8 mouse cellular contexts compared by ENCODE assay signal in genomic region chr10:94515583-94515982, GRCm38 (mm10).
DNase-seq lines count a peak whose midpoint lies in the region; ATAC-seq and TF ChIP-seq lines count a peak whose summit lies in the region.

No protein-coding gene starts in this region.

- peaks cover 20% of the 10 kb centered on the region for H3K4me1 ChIP-seq in heart, postnatal 0 days (ENCODE audit: control insufficient read depth, insufficient read depth)
- peaks cover 15 to 24% of the 10 kb centered on the region in 2 experiments for H3K4me1 ChIP-seq in MEL (ENCODE audit: control insufficient read depth in 1 of 2, insufficient read depth in 2 of 2, low read length in 2 of 2)
- H3K4me1 ChIP-seq in hindbrain, embryonic 10.5 days (replicated peaks), result peaks cover 45% of the 10 kb centered on the region
- peaks cover 35% of the 10 kb centered on the region for H3K4me1 ChIP-seq in midbrain, embryonic 10.5 days

- H3K36me3 ChIP-seq in heart, postnatal 0 days (replicated peaks; ENCODE audit: control insufficient read depth, insufficient read depth, low read length), result no peaks in the 10 kb centered on the region
- H3K36me3 ChIP-seq in MEL (ENCODE audit: control insufficient read depth in 1 of 2, insufficient read depth in 2 of 2, low read length in 2 of 2), result peaks cover 0 to 9% of the 10 kb centered on the region in 2 experiments; a peak in 2 of 4 replicates
- H3K36me3 ChIP-seq in hindbrain, embryonic 10.5 days, result no peaks in the 10 kb centered on the region
- H3K36me3 ChIP-seq in midbrain, embryonic 10.5 days, result no peaks in the 10 kb centered on the region

- H3K9me3 ChIP-seq in heart, postnatal 0 days (replicated peaks; ENCODE audit: control insufficient read depth, low read length), result no peaks in the 10 kb centered on the region
- no peaks in the 10 kb centered on the region for H3K9me3 ChIP-seq in MEL (replicated peaks; ENCODE audit: insufficient read depth, low read length)
- H3K9me3 ChIP-seq in hindbrain, embryonic 10.5 days, result no peaks in the 10 kb centered on the region
- no peaks in the 10 kb centered on the region for H3K9me3 ChIP-seq in midbrain, embryonic 10.5 days (replicated peaks)

- no peak for TF ChIP-seq RAD21 in MEL (IDR thresholded peaks at IDR 0.05; ENCODE audit: low read depth, low read length)

- DNase-seq in heart, postnatal 0 days (ENCODE audit: low spot score), result peak; percentile 12
- DNase-seq in heart, adult 18-20 months, result no peak
- DNase-seq in MEL (ENCODE audit: low read depth, low spot score), result no peak
- no peak for DNase-seq in hindbrain, embryonic 10.5 days (ENCODE audit: low spot score)
- DNase-seq in midbrain, embryonic 10.5 days (ENCODE audit: low spot score), result no peak
- DNase-seq in left cerebral cortex, adult 8-10 months (ENCODE audit: low spot score in 2 of 2), result no peak
- DNase-seq in layer of hippocampus, postnatal 10 days (ENCODE audit: low spot score in 2 of 2), result no peak
- no peak for DNase-seq in adrenal gland, adult (ENCODE audit: inconsistent age in 2 of 2, low spot score in 1 of 2)

- TF ChIP-seq EP300 in heart, postnatal 0 days (IDR thresholded peaks at IDR 0.05; ENCODE audit: low read depth), result no peak
- no peak for TF ChIP-seq EP300 in MEL (IDR thresholded peaks at IDR 0.05; ENCODE audit: low read depth in 1 of 2, low read length in 2 of 2)

- no peak for TF ChIP-seq CTCF in heart, postnatal 0 days (IDR thresholded peaks at IDR 0.05; ENCODE audit: low read depth)
- TF ChIP-seq CTCF in MEL (IDR thresholded peaks at IDR 0.05 in 2 of 3, conservative IDR thresholded peaks at IDR 0.05 in 1 of 3; ENCODE audit: control insufficient read depth in 1 of 3, insufficient read depth in 1 of 3, low read depth in 2 of 3, low read length in 3 of 3, poor library complexity in 1 of 3, severe bottlenecking in 1 of 3), result no peak

- no peak for TF ChIP-seq POLR2A in MEL (IDR thresholded peaks at IDR 0.05; ENCODE audit: control insufficient read depth in 1 of 2, insufficient read depth in 1 of 2, low read depth in 1 of 2, low read length in 2 of 2, poor library complexity in 1 of 2)

- peaks cover 3% of the 10 kb centered on the region; the same call in 1 of the 2 replicates for H3K79me2 ChIP-seq in MEL (ENCODE audit: control insufficient read depth, insufficient read depth, low read length, poor library complexity)

- peak overlapping the region; percentile 81 for H3K4me2 ChIP-seq in heart, postnatal 0 days (ENCODE audit: low read depth, low read length)

- H3K27ac ChIP-seq in heart, postnatal 0 days (ENCODE audit: low read depth), result peak overlapping the region; percentile 76
- H3K27ac ChIP-seq in MEL (ENCODE audit: control insufficient read depth, low read depth, low read length), result no peak overlapping the region
- H3K27ac ChIP-seq in hindbrain, embryonic 10.5 days, result peak overlapping the region; percentile 88
- peak overlapping the region; percentile 89 for H3K27ac ChIP-seq in midbrain, embryonic 10.5 days (replicated peaks)

- no peak for ATAC-seq in heart, postnatal 0 days (ENCODE audit: insufficient read depth, low read depth)

- H3K27me3 ChIP-seq in heart, postnatal 0 days (ENCODE audit: control insufficient read depth, insufficient read depth, low read length), result no peaks in the 10 kb centered on the region
- H3K27me3 ChIP-seq in MEL (ENCODE audit: control insufficient read depth in 1 of 2, insufficient read depth in 2 of 2, low read length in 2 of 2), result no peaks in the 10 kb centered on the region
- peaks cover 64% of the 10 kb centered on the region for H3K27me3 ChIP-seq in hindbrain, embryonic 10.5 days (ENCODE audit: insufficient read depth, poor library complexity, severe bottlenecking)
- peaks cover 84% of the 10 kb centered on the region for H3K27me3 ChIP-seq in midbrain, embryonic 10.5 days (ENCODE audit: low read depth, poor library complexity, severe bottlenecking)

- H3K9ac ChIP-seq in heart, postnatal 0 days (replicated peaks; ENCODE audit: low read depth, low read length), result peak overlapping the region; percentile 74
- peak overlapping the region; percentile 67 for H3K9ac ChIP-seq in MEL (ENCODE audit: control insufficient read depth, low read depth, low read length, poor library complexity, severe bottlenecking)

- H3K4me3 ChIP-seq in heart, postnatal 0 days (ENCODE audit: low read depth, low read length), result peak overlapping the region; percentile 74
- peak overlapping the region; percentile 82 to 95 for H3K4me3 ChIP-seq in MEL (ENCODE audit: control insufficient read depth in 1 of 2, insufficient read depth in 1 of 2, low read depth in 2 of 2, low read length in 2 of 2)
- peak overlapping the region; percentile 86 for H3K4me3 ChIP-seq in hindbrain, embryonic 10.5 days
- H3K4me3 ChIP-seq in midbrain, embryonic 10.5 days, result peak overlapping the region; percentile 86

- 4% methylated on average over 10 of the region's 10 CpGs for WGBS in heart, postnatal 0 days
- WGBS in hindbrain, embryonic 10.5 days, result 0% methylated on average over 10 of the region's 10 CpGs
- WGBS in midbrain, embryonic 10.5 days, result 2% methylated on average over 10 of the region's 10 CpGs

TF ChIP-seq in MEL, 35 proteins besides CTCF, POLR2A, EP300 and RAD21:
- no peak for TF ChIP-seq RCOR1 (IDR thresholded peaks at IDR 0.05; ENCODE audit: low read depth, low read length)
- no peak for TF ChIP-seq POLR2AphosphoS2 (IDR thresholded peaks at IDR 0.05; ENCODE audit: low read length)
- no peak for TF ChIP-seq UBTF (IDR thresholded peaks at IDR 0.05; ENCODE audit: borderline replicate concordance, insufficient read depth, low read depth, low read length)
- TF ChIP-seq CHD1 (IDR thresholded peaks at IDR 0.05; ENCODE audit: low read depth, low read length), result 0 out of 2 replicates have a peak, but pooled peaks have one; percentile 20
- peak; percentile 8; the same call in 1 of the 2 replicates for TF ChIP-seq MXI1 (IDR thresholded peaks at IDR 0.05; ENCODE audit: low read depth, low read length)
- TF ChIP-seq ZNF384 (IDR thresholded peaks at IDR 0.05; ENCODE audit: low read depth, low read length), result no peak
- TF ChIP-seq MAX (IDR thresholded peaks at IDR 0.05; ENCODE audit: low read length), result no peak
